Mouse (Mus musculus) naive thymus-derived CD4-positive, alpha-beta T cell, adult 5 months (primary cell): ENCODE measurements around the gene Pxn. TPM values are rescaled to one million over a fixed set of nuclear protein-coding genes. Genes with fewer than 3 reads are reported as not detected.

ENCODE experiments used
- polyA plus RNA-seq: library from polyadenylated mRNA; unstranded; fragments of 100-300 nt; shearing (Covaris generic); gene quantifications from one replicate; pipeline ENCODE4 v1.2.1, GENCODE M21; 2017

Gene Pxn
- polyA plus RNA-seq, result 69.9 TPM

GRCm38 (mm10) chr5:115506454-115507201 is at the start of gene Pxn:
TSS of gene Pxn (plus strand) at chr5:115506676.

DNA sequence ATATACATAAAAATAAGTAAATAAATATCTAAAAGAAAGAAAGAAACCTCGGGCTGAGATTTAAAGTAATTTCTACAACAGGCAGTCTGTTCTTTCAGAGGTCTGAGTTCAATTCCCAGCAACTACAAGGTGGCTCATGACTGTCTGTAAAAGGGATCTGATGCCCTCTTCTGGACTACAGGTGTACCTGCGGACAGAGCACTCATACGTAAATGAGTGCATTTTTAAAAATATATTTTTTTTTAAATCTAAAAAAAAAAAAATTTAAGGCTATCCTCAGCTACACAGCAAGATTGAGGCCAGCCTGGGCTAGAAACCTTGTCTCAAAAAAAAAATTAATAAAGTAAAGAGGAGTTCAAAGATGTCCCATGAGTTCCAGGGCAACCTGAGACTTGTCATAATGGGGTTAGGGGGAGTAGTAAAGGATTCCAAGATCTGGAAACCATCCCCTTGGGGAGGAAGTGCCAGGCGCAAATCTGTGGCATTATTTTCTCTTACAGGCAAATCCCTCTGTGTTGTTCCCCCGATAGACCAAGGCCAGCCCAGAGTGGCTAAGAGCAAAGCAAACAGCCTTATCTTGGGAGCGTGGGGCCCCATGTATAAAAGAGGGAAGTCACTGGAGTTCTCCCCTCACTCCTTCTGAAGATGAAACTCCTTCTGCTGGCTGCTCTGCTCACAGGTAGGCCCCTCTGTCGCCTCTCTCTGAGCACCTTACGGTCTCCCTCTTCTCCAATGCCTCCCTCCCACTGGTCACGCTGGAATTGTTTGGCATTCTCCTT is 40.6 kb upstream of the Pxn start, which contains the start of gene Pla2g1b:
Pla2g1b (plus strand) TSS at position 621 of the 779 bp plus-strand sequence.

GRCm38 (mm10) chr5:115483947-115484920 is 22.2 kb upstream of the Pxn start, which contains the start of gene Sirt4:
TSS of gene Sirt4 (minus strand) at chr5:115484725.

DNA sequence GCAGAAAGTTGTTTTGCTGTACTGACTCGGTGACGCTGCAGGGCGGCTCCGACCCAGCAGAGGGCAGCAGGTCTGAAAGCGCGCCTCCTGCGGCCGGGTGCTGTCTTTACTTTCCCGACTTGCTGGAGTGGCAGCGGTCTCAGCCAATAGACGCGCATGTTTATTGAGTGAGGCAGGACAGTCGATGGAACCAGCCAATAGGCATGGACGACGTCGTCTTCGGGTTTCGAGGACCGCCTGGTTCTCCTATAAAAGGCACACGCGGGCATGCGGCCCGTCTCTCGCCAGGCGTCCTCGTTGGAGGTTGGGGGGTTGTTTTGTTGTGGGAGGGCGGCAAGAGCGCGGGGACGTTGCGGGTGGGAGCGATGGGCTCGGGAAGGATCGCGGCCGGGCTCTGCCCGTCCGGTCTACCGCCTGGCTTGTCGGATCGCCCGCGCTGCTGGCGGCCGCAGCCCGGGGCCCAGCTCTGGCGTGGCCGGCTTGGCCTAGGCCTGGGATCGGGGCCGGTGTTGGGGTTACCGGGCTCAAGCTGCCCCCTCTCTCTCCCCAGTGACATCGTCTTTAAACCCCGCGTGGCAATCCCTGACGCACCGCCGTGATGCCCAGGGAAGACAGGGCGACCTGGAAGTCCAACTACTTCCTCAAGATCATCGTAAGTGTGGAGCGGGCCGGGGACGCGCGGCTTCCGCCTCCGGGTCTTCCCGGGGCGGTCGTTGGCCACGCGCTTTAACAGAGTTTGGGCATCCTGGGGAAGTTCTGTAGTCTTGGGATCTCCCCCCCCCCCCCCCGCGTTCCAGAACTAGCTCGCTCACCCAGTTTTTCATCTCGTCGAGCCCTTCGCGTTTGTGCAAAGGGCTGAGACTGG is 53.0 kb downstream of the Pxn start, which contains the start of gene Rplp0:
Rplp0 (plus strand) TSS at position 231 of the 865 bp plus-strand sequence.

GRCm38 (mm10) chr5:115564737-115565393 is 58.4 kb downstream of the Pxn start, which contains the start of gene Gcn1l1:
TSS of gene Gcn1l1 (plus strand) at chr5:115565254.

Other genes starting within 250 kb of the Pxn start
- gene Rnf10, start 233.8 kb upstream of the Pxn start, polyA plus RNA-seq, result 168 TPM
- 44.7 TPM for gene Coq5, start 227.0 kb upstream of the Pxn start, polyA plus RNA-seq
- gene Dynll1, start 205.7 kb upstream of the Pxn start, polyA plus RNA-seq, result 316 TPM
- 72.7 TPM for gene Srsf9, start 179.5 kb upstream of the Pxn start, polyA plus RNA-seq
- 9.4 TPM for gene Gatc, start 165.5 kb upstream of the Pxn start, polyA plus RNA-seq
- gene Triap1, start 165.5 kb upstream of the Pxn start, polyA plus RNA-seq, result 33.6 TPM
- 471 TPM for gene Cox6a1, start 157.7 kb upstream of the Pxn start, polyA plus RNA-seq
- 0.21 TPM for gene Msi1, start 77.1 kb upstream of the Pxn start, polyA plus RNA-seq
- gene Pla2g1b, start 40.4 kb upstream of the Pxn start, polyA plus RNA-seq, result not detected
- 9.6 TPM for gene Sirt4, start 22.0 kb upstream of the Pxn start, polyA plus RNA-seq
- gene Rplp0, start 52.8 kb downstream of the Pxn start, polyA plus RNA-seq, result 2,659 TPM
- 70.9 TPM for gene Gcn1l1, start 58.6 kb downstream of the Pxn start, polyA plus RNA-seq
- 18.5 TPM for gene Rab35, start 125.2 kb downstream of the Pxn start, polyA plus RNA-seq
- gene Bicdl1, start 224.9 kb downstream of the Pxn start, polyA plus RNA-seq, result 79.9 TPM